Mouse (Mus musculus) brain, embryonic 18.5 days (tissue): ENCODE data around the gene Nfkbiz.

ENCODE experiments used
- DNase-seq: peaks from one replicate; pipeline ENCODE4 v3.0.0-alpha.2; 2012; ENCODE audit warnings: low read depth, low spot score

The Nfkbiz gene

DNA sequence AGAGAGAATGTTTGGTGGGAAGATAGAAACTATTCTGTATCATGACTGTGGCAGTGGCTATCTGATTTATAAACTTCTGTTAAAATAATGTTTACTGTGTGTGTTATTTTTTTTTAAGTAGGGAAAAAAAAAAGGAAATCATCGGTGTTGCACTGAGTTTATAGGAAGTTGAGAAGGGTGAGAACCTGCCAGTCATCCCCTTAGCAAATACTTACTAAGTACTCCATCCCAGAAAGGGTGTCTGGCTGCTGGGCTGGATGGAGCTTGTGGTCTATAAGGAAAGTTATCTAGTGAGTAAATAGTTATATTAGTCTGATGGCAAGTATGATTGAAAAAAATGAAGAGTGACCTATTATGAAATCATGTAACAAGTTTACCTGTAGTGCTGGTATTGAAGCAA, 37.1 kb downstream of the Nfkbiz start:
- DNase-seq = no peak

DNA sequence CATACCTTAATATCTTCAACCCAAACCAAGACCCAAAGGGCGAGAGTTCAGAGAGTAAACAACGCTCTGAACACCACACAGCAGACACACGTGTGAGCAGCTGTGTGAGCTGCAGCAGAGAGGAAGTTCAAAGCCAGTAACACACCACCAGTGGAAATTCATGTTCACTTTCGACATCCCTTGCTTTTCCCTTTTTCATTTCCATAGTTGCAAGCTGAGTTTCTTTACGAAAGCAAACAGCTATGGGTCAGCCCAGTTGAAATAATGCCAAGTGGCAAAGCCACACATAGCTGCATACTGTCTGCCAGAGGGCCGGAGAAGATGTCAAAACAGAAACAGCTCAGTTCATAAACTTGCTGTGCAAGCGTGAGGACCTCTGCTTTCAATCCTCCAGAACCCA, 39.9 kb downstream of the Nfkbiz start:
- no peak for DNase-seq

DNA sequence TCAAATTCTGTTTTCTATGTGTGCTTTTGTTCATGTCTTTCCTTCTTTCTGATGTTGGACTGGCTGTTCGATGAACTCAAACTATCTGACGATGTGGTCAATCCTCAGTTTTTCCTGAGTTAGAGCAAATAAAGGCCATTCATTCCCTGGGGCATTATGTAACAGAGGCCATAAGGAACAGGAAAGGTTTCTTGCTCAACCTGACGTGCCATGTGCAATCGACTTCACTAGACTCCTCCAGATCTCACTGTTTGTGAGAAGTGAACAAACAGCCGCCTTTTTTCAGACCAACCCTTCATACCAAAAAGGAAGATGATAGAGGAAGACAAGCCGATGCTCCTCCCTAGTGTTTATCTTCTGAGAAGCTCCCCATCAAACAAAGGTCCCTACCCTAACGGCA, 48.4 kb downstream of the Nfkbiz start:
- DNase-seq = no peak

DNA sequence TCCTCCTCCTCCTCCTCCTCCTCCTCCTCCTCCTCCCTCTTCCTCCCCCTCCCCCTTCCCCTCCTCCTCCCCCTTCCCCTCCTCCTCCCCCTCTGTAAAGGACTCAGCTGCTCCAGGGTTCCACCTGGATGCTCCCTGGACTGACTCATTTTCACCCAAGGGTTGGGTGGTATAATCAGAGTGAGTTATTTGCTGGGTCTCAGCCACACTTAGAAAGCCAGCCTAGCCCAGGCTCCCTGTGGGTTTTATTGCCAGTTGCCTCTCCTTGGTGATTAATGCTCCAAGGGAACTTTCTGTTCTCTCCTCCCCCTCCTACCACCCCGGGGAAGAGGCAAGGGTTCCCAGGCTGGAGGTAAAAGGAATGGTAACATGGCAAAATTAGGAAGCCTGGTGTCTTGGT, 49.4 kb downstream of the Nfkbiz start:
- DNase-seq = no peak

DNA sequence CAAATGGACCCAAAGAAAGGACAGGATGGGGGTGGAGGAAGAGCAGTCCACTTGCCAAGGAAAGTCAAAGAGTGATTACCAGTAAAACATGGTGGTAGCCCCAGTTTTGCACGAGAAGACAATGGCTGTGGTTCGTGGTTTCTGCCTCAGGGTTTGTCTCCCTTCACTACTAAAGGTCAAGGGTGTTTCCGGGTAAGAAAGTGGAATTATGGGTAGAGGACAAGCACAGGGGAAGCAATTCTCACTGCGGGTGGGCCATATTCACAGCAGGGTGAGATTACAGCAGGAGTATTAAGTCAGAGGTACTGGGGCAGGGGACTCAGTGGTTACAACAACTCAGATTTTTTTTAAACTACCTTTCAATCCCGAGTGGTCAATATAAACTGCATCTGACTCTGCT, 50.0 kb downstream of the Nfkbiz start:
- no peak for DNase-seq

DNA sequence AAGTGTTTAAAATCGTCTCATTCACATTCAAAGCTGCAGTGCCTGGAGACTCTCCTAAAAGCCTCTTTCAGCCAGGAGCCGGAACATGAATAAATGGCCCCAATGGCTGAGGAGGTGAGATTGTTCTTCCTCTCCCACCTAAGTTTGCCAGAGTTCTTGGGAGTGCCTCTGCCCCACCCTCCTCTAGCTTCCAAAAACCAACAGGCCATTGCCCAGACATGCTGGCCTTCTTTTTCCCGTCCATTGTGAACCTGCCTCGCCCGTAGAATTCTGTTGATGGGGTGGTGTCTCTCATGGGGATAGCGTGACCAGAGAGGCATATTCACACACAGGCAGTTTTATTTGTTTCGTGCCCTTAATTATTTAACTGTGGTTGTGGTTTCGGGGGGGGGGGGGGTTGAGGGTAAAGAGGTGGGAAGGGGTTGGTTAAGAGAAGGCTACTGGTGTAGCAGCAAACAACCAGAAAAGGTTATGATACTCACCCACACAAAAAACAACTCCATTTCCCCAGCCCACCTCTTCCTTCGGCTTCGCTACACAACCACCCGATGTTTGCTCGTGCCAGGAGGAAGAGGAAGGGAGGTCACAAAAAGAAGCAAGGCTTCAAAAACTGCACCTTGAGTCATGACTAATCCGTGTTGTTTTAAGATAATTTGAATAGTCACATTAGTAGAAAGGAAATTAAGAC, 51.2 kb downstream of the Nfkbiz start:
- DNase-seq = no peak

DNA sequence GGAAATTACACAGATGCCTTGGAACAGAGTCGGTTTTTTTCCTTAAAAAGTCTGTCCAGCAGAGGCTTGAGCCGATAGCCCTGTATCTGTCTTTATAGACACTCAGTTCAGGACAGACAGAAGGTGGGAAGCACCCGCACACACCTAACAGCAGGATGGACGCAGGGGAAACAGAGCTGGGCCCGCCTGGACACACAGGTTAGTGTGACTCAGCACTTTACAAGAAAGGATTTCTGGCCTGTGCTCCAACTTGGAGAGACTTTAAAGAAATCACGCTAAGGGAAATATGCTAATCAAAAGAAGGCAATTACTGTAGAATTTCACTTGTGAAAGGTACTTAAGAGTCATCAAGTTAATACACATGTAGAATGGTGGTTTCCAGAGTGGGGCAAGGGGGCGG, 54.3 kb downstream of the Nfkbiz start:
- DNase-seq = no peak

DNA sequence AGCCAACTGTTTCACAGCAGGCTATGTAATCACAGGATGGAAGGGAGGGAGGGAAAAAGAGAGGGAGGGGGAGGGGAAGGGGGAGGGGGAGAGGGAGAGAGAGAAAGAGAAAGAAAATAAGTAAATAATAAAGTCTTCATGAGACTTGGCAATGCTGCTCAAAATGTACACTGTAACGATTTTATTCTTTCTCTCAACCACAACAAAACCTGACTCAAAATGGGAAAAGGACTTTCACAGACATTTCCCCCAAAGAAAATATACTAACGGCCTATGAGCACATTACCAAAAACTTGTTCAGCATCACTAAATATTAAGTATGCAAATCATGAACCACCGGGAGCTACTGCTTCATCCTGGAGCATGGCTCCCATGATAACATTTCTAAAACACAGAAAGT, 54.8 kb downstream of the Nfkbiz start:
- DNase-seq = no peak

DNA sequence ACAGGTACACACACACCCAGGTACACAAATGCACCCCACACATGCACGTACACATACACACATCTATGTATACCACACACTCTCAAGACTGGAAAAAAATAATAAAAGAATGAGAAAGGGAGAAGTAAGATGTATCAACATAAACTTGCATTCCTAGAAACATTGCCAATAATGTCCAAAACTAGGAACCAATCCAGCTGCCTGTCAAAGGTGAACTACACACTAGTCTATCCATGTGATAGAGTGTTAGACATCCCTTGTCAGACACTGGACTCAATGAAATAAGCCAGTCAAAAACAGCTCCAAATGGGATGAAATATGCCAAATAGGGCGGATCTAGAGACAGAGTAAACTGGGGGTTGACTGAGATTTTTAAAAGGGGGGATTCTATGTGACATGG, 55.8 kb downstream of the Nfkbiz start:
- no peak for DNase-seq

DNA sequence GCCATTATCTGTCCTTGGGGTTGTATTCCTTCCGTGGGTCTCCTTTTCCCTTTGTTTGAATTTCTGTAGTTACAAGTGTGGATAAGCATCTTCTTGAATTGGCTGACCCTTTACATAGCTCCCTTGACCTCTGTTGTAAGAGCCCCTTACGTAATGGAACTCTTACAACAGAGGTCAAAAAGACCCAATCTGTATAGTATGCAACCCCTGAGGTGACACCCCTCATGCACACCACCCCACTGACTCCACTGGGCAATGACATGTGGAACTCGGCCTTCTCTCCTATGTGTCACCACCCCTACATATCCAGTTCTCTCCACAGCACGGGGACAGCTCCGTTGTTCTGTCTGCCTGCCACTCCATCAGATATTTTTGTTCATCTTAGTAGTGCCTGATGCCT, 56.9 kb downstream of the Nfkbiz start:
- DNase-seq = no peak

DNA sequence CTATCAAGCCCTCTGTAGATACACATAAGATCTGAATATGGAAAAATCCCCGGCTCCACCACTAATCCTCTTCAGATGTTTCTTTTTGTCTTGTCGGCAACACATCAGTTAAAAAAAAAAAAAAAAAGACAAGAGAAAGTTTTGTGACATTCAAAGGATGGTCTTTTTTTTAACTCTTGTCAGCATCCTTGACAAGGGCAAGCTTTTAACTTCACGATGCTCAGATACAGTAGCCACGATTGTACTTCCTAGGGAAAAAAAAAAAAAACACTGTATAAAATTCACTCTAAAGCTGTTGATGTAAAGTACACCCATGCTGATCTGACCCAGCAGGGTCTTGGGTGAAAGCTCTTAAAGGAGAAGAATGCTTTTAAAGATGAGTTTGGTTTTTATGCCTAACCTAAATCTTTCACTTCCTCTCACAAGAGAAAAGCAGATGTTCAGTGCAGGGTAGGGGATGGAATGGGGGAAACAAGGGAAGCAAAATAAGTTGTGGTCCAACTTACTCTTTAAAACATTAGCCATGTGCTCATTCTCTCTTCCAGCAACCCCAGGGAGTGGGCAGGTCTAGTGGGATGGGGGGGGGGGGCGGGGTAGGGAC, 57.6 kb downstream of the Nfkbiz start:
- DNase-seq = no peak

DNA sequence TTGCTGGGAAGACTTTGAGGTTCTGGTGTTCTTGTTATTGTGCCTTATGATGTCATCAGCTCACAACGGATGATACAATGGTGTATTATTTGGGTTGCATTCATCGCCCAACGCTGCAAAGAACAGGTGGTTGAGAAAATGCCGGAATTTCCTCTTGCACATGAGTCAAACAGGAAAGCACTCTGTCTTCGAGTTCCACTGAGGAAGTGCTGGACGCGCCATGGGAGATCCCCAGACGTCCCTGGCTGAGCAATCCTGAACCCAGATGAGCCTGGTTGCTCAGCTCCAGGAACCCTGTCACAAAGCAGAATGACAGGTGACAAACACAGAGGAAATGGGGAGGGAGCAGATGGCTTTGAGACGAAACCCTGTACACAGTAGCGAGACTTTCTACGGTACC, 62.4 kb downstream of the Nfkbiz start:
- DNase-seq = no peak

DNA sequence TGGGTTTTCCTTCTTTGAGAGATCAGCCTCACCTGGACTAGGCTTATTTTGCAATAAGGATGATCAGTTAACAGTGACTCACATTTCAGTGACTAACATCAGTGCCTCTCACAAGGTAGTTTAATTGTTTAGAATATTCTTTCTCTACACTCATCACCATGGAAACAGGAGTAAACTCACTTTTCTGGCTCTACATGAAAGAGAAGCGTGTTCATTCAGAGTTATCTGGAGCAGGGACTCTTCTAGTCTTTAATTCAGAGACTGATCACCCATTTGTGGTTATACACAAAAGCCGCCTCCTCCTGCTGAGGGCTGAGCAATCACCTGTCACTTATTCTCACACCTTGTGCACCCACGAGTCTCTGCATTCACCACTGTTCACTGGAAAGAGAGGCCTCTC, 68.5 kb downstream of the Nfkbiz start:
- DNase-seq = no peak
